Mouse (Mus musculus) forebrain, embryonic 12.5 days (tissue): ENCODE measurements around the gene Socs2. TPM values are rescaled to one million over a fixed set of nuclear protein-coding genes. Genes with fewer than 3 reads are reported as not detected.

ENCODE experiments used
- ATAC-seq: fragments of 200-750 bp; cut with Nextera tagmentation; 2 replicates; pipeline ENCODE4 v1.8.0; 2017; ENCODE audit warnings: moderate TSS enrichment; ENCODE audit not compliant: low FRiP score
- H3K27ac ChIP-seq: fragments of 300-500 bp; sonication (generic); 2 replicates; pipeline ENCODE4 v1.5.1; 2016; ENCODE audit warnings: mild to moderate bottlenecking
- H3K27me3 ChIP-seq: fragments of 300-500 bp; sonication (generic); 2 replicates; pipeline ENCODE4 v1.6.1; 2016; ENCODE audit warnings: mild to moderate bottlenecking
- H3K36me3 ChIP-seq: fragments of 300-500 bp; sonication (generic); replicated peaks from 2 replicates; pipeline ENCODE4 v1.6.1; 2016; ENCODE audit warnings: mild to moderate bottlenecking
- H3K4me1 ChIP-seq: fragments of 300-500 bp; sonication (generic); 2 replicates; pipeline ENCODE4 v1.6.1; 2016
- H3K4me2 ChIP-seq: fragments of 300-500 bp; sonication (generic); 2 replicates; pipeline ENCODE4 v1.6.1; 2016; ENCODE audit warnings: mild to moderate bottlenecking, moderate library complexity
- H3K4me3 ChIP-seq: fragments of 300-500 bp; sonication (generic); replicated peaks from 2 replicates; pipeline ENCODE4 v1.5.1; 2016; ENCODE audit warnings: mild to moderate bottlenecking
- H3K9ac ChIP-seq: fragments of 300-500 bp; sonication (generic); 2 replicates; pipeline ENCODE4 v1.6.1; 2016; ENCODE audit warnings: mild to moderate bottlenecking
- H3K9me3 ChIP-seq: fragments of 300-500 bp; sonication (generic); 2 replicates; pipeline ENCODE4 v1.6.1; 2016
- WGBS: fragments of 180-500 bp; shearing (Covaris S2); methylation state at CpG from one replicate; pipeline ENCODE4 v1.1.7; 2016; 5-methylcytosine and 5-hydroxymethylcytosine counted together
- polyA plus RNA-seq: library from polyadenylated mRNA; unstranded; fragments of >200 nt; fragmentation: Nextera tagmentation; extraction: Ambion mirVana; gene quantifications from 2 replicates; pipeline ENCODE4 v1.2.1, GENCODE M21; 2016

Socs2 gene
- polyA plus RNA-seq, 1 experiment from 2014 or later, result 74.1 TPM

- peaks cover 20% of the 10 kb centered on the region for H3K27me3 ChIP-seq
- no peaks in the 10 kb centered on the region for H3K9me3 ChIP-seq
- ATAC-seq, result no peak
- no peaks in the 10 kb centered on the region for H3K36me3 ChIP-seq
- peak overlapping the region; percentile 74 for H3K4me3 ChIP-seq
- WGBS, result under 1% methylated on average over 25 of the region's 25 CpGs
- H3K4me1 ChIP-seq, result peaks cover 26% of the 10 kb centered on the region
- peak overlapping the region; percentile 96 for H3K4me2 ChIP-seq
- H3K27ac ChIP-seq, result 0 out of 2 replicates have a peak overlapping the region, but pooled peaks have one; percentile 19
- peak overlapping the region; percentile 82 for H3K9ac ChIP-seq
Measured at GRCm38 (mm10) chr10:95417496-95418236, 686 bp upstream of the Socs2 start.

- Histone ChIP-seq H3K36me3 (no peaks in the 10 kb centered on the region), H3K4me3 (peak overlapping the region; percentile 74), H3K9me3 (no peaks in the 10 kb centered on the region), H3K27me3 (peaks cover 20% of the 10 kb centered on the region), H3K4me2 (peak overlapping the region; percentile 96), H3K4me1 (peaks cover 26% of the 10 kb centered on the region), H3K9ac (peak overlapping the region; percentile 82), H3K27ac (peak overlapping the region; percentile 90)
- 1% methylated on average over 33 of the region's 34 CpGs for WGBS
- ATAC-seq, result peak; percentile 51
Measured at GRCm38 (mm10) chr10:95416361-95416684, 657 bp downstream of the Socs2 start.

- Histone ChIP-seq H3K4me3 (peak overlapping the region; percentile 74), H3K27ac (peak overlapping the region; percentile 90), H3K9ac (peak overlapping the region; percentile 82), H3K36me3 (peaks cover 4% of the 10 kb centered on the region; the same call in 1 of the 2 replicates), H3K4me1 (peaks cover 26% of the 10 kb centered on the region), H3K9me3 (no peaks in the 10 kb centered on the region), H3K4me2 (peak overlapping the region; percentile 96), H3K27me3 (peaks cover 20% of the 10 kb centered on the region)
- peak; percentile 28 for ATAC-seq
- WGBS, result under 1% methylated on average over 56 of the region's 65 CpGs
Measured at GRCm38 (mm10) chr10:95415533-95416360, 1.2 kb downstream of the Socs2 start.

GRCm38 (mm10) chr10:95415159-95415532 is 1.8 kb downstream of the Socs2 start:
- H3K27ac ChIP-seq, result 0 out of 2 replicates have a peak overlapping the region, but pooled peaks have one; percentile 90
- peaks cover 26% of the 10 kb centered on the region for H3K4me1 ChIP-seq
- peaks cover 20% of the 10 kb centered on the region for H3K27me3 ChIP-seq
- peaks cover 7% of the 10 kb centered on the region; the same call in 1 of the 2 replicates for H3K36me3 ChIP-seq
- ATAC-seq, result no peak; the same call in 1 of the 2 replicates
- H3K9me3 ChIP-seq, result no peaks in the 10 kb centered on the region
- H3K4me2 ChIP-seq, result peak overlapping the region; percentile 96
- H3K9ac ChIP-seq, result peak overlapping the region; percentile 82
- peak overlapping the region; percentile 74 for H3K4me3 ChIP-seq
- 0% methylated on average over 15 of the region's 15 CpGs for WGBS

- Histone ChIP-seq H3K27me3 (peaks cover 20% of the 10 kb centered on the region), H3K27ac (peak overlapping the region; percentile 13; the same call in 1 of the 2 replicates), H3K4me3 (peak overlapping the region; percentile 74), H3K36me3 (peaks cover 7% of the 10 kb centered on the region; the same call in 1 of the 2 replicates), H3K4me1 (peaks cover 26% of the 10 kb centered on the region), H3K9ac (peak overlapping the region; percentile 82), H3K4me2 (peak overlapping the region; percentile 96), H3K9me3 (no peaks in the 10 kb centered on the region)
- peak; percentile 33; the same call in 1 of the 2 replicates for ATAC-seq
- under 1% methylated on average over 65 of the region's 65 CpGs for WGBS
Measured at GRCm38 (mm10) chr10:95414316-95415158, 2.4 kb downstream of the Socs2 start.

GRCm38 (mm10) chr10:95411139-95411538 is 5.8 kb downstream of the Socs2 start:
- no peak overlapping the region for H3K9ac ChIP-seq

GRCm38 (mm10) chr10:95410709-95411108 is 6.3 kb downstream of the Socs2 start:
- peaks cover 7% of the 10 kb centered on the region for H3K36me3 ChIP-seq
- no peak overlapping the region for H3K27ac ChIP-seq
- H3K9ac ChIP-seq, result no peak overlapping the region
- H3K4me3 ChIP-seq, result no peak overlapping the region
- 90% methylated on average over 7 of the region's 7 CpGs for WGBS
- H3K4me1 ChIP-seq, result peaks cover 14% of the 10 kb centered on the region
- peaks cover 14% of the 10 kb centered on the region for H3K27me3 ChIP-seq
- no peaks in the 10 kb centered on the region for H3K9me3 ChIP-seq
- ATAC-seq, result no peak
- no peak overlapping the region for H3K4me2 ChIP-seq

More at GRCm38 (mm10) chr10:95411139-95411538, 5.8 kb downstream of the Socs2 start:
- Histone ChIP-seq H3K4me3 (no peak overlapping the region), H3K36me3 (peaks cover 7% of the 10 kb centered on the region), H3K27me3 (peaks cover 14% of the 10 kb centered on the region), H3K9me3 (no peaks in the 10 kb centered on the region), H3K27ac (no peak overlapping the region), H3K4me2 (no peak overlapping the region), H3K4me1 (peaks cover 14% of the 10 kb centered on the region)
- WGBS, result 93% methylated on average over 9 of the region's 9 CpGs
- no peak for ATAC-seq

- Histone ChIP-seq H3K9me3 (no peaks in the 10 kb centered on the region), H3K27ac (no peak overlapping the region), H3K9ac (no peak overlapping the region), H3K36me3 (peaks cover 7% of the 10 kb centered on the region), H3K27me3 (peaks cover 12% of the 10 kb centered on the region), H3K4me1 (peaks cover 10% of the 10 kb centered on the region), H3K4me3 (no peak overlapping the region), H3K4me2 (no peak overlapping the region)
- WGBS, result 95% methylated on average over 4 of the region's 4 CpGs
- ATAC-seq, result no peak
Measured at GRCm38 (mm10) chr10:95410209-95410608, 6.8 kb downstream of the Socs2 start.

- Histone ChIP-seq H3K36me3 (peaks cover 7% of the 10 kb centered on the region), H3K27ac (no peak overlapping the region), H3K9me3 (no peaks in the 10 kb centered on the region), H3K4me1 (peaks cover 6% of the 10 kb centered on the region; the same call in 1 of the 2 replicates), H3K4me2 (no peak overlapping the region), H3K27me3 (peaks cover 9% of the 10 kb centered on the region), H3K4me3 (no peak overlapping the region), H3K9ac (no peak overlapping the region)
- 85% methylated on average over 7 of the region's 7 CpGs for WGBS
- no peak for ATAC-seq
Measured at GRCm38 (mm10) chr10:95409149-95409548, 7.8 kb downstream of the Socs2 start.

- Histone ChIP-seq H3K4me3 (no peak overlapping the region), H3K27me3 (peaks cover 3% of the 10 kb centered on the region; the same call in 1 of the 2 replicates), H3K4me2 (no peak overlapping the region), H3K4me1 (no peaks in the 10 kb centered on the region), H3K27ac (no peak overlapping the region), H3K9ac (no peak overlapping the region), H3K36me3 (peaks cover 7% of the 10 kb centered on the region), H3K9me3 (no peaks in the 10 kb centered on the region)
- ATAC-seq, result no peak
- 86% methylated on average over 9 of the region's 9 CpGs for WGBS
Measured at GRCm38 (mm10) chr10:95408487-95408886, 8.5 kb downstream of the Socs2 start.

- H3K9me3 ChIP-seq, result no peaks in the 10 kb centered on the region
- peaks cover 7% of the 10 kb centered on the region for H3K36me3 ChIP-seq
- no peak overlapping the region for H3K4me2 ChIP-seq
- H3K27me3 ChIP-seq, result no peaks in the 10 kb centered on the region
- ATAC-seq, result no peak
- H3K9ac ChIP-seq, result no peak overlapping the region
- no peaks in the 10 kb centered on the region for H3K4me1 ChIP-seq
- WGBS, result 83% methylated on average over 12 of the region's 12 CpGs
- no peak overlapping the region for H3K27ac ChIP-seq
- no peak overlapping the region for H3K4me3 ChIP-seq
Measured at GRCm38 (mm10) chr10:95407541-95408160, 9.3 kb downstream of the Socs2 start.
